Mouse (Mus musculus) C2C12 (cell line): ENCODE measurements around the gene Acoxl.

ENCODE experiments used
- CEBPB ChIP-seq: IDR thresholded peaks from one replicate; pipeline ENCODE4 v1.6.1; 2011; ENCODE audit warnings: low read depth, mild to moderate bottlenecking, control low read depth, moderate library complexity
- CTCF ChIP-seq: IDR thresholded peaks from one replicate; pipeline ENCODE4 v1.5.1; 2011; ENCODE audit not compliant: control insufficient read depth, insufficient read depth, insufficient read length
- FOSL1 ChIP-seq: IDR thresholded peaks from one replicate; pipeline ENCODE4 v1.8.0; 2011; ENCODE audit warnings: mild to moderate bottlenecking, low read length; ENCODE audit not compliant: poor library complexity, insufficient read depth, severe bottlenecking
- MAX ChIP-seq: IDR thresholded peaks from one replicate; pipeline ENCODE4 v1.6.1; 2011; ENCODE audit warnings: mild to moderate bottlenecking, control low read depth
- MYOD1 ChIP-seq: IDR thresholded peaks from one replicate; pipeline ENCODE4 v1.6.1; 2011; ENCODE audit warnings: low read depth; ENCODE audit not compliant: control insufficient read depth, insufficient read length
- MYOG ChIP-seq: IDR thresholded peaks from one replicate; pipeline ENCODE4 v1.6.1; 2011; ENCODE audit not compliant: control insufficient read depth, insufficient read length; ENCODE audit errors: extremely low read depth
- USF1 ChIP-seq: IDR thresholded peaks from one replicate; pipeline ENCODE4 v1.6.1; 2011; ENCODE audit warnings: low read depth, mild to moderate bottlenecking, control low read depth, moderate library complexity

DNA sequence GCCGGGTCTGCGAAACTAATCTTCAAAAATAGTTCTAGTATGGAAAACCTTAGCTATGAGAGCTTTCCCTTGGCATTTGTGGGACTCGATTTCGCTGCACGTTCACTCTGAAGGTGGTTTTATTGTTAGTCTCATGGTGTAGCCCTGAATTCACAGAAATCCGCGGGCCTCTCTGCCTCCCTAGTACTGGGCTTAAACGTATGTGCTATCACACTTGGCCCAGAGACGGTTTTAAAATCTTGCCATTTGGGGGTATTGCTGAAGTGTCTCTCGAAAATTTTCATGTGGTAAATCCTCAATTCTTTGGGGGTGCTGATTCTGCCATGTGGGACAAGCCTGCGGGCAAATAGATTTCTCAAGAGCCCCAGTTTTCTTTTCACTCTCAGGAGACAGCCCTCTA lies 49.5 kb upstream of the Acoxl start:
- TF ChIP-seq CTCF: no peak
- no peak for TF ChIP-seq MYOD1
- no peak for TF ChIP-seq CEBPB
- TF ChIP-seq USF1: no peak
- no peak for TF ChIP-seq MAX
- TF ChIP-seq MYOG: no peak
- no peak for TF ChIP-seq FOSL1
